Mouse (Mus musculus): ENCODE results near the gene Gm10382.

DNA sequence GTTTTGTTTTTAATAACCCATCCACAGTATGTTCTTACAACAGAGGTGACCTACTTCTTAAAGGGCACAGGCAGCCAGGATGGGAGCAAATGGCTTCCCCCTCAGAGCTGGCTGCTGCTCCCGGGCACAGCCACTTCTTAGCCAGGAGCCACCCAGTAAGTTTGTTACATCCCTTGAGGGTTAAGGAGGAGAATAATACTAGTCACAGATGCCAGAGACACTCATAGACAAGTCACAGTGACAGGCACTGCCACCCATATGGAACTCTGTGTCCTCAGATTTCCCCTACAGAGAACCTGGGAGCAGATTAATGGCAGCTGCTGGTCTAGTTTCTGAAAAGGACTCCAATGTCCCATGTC lies 3.5 kb downstream of the Gm10382 start:
- no peak for TF ChIP-seq CTCF (IDR thresholded peaks at IDR 0.05; ENCODE audit: low read depth)
- no peak for TF ChIP-seq EP300 (IDR thresholded peaks at IDR 0.05; ENCODE audit: low read depth)

Data from liver, embryonic 14.5 days (tissue).